Mouse (Mus musculus) stomach, embryonic 16.5 days (tissue): Measurements from ENCODE around the gene Rbm17. TPM values are rescaled to one million over a fixed set of nuclear protein-coding genes. Genes with fewer than 3 reads are reported as not detected.

Experiments used
- ATAC-seq: fragments of 200-750 bp; cut with Nextera tagmentation; 2 replicates; pipeline ENCODE4 v1.8.0; 2017; ENCODE audit warnings: moderate number of reproducible peaks, moderate TSS enrichment; ENCODE audit not compliant: insufficient read depth, low FRiP score
- H3K27ac ChIP-seq: fragments of 300-500 bp; sonication (generic); 2 replicates; pipeline ENCODE4 v1.5.1; 2014; ENCODE audit warnings: low read length
- H3K27me3 ChIP-seq: fragments of 300-500 bp; sonication (generic); 2 replicates; pipeline ENCODE4 v1.6.1; 2014; ENCODE audit warnings: low read length, control low read depth, mixed read lengths; ENCODE audit not compliant: control insufficient read depth, insufficient read depth
- H3K36me3 ChIP-seq: fragments of 300-500 bp; sonication (generic); 2 replicates; pipeline ENCODE4 v1.6.1; 2014; ENCODE audit warnings: low read length; ENCODE audit not compliant: control insufficient read depth, insufficient read depth
- H3K4me1 ChIP-seq: fragments of 300-500 bp; sonication (generic); 2 replicates; pipeline ENCODE4 v1.6.1; 2014; ENCODE audit warnings: low read length, control low read depth, mixed read lengths; ENCODE audit not compliant: control insufficient read depth, insufficient read depth
- H3K4me2 ChIP-seq: fragments of 300-500 bp; sonication (generic); 2 replicates; pipeline ENCODE4 v1.6.1; 2014; ENCODE audit warnings: low read depth, low read length, mixed read lengths
- H3K4me3 ChIP-seq: fragments of 300-500 bp; sonication (generic); replicated peaks from 2 replicates; pipeline ENCODE4 v1.5.1; 2014; ENCODE audit warnings: mild to moderate bottlenecking, low read length
- H3K9ac ChIP-seq: fragments of 300-500 bp; sonication (generic); 2 replicates; pipeline ENCODE4 v1.6.1; 2014; ENCODE audit warnings: low read length
- H3K9me3 ChIP-seq: fragments of 300-500 bp; sonication (generic); replicated peaks from 2 replicates; pipeline ENCODE4 v1.6.1; 2016; ENCODE audit warnings: low read length, control low read depth; ENCODE audit not compliant: control insufficient read depth
- WGBS: fragments of 180-500 bp; shearing (Covaris S2); extraction: QIAGEN DNeasy Blood & Tissue Kit; methylation state at CpG from one replicate; pipeline ENCODE4 v1.1.7; 2014; 5-methylcytosine and 5-hydroxymethylcytosine counted together
- polyA plus RNA-seq: library from polyadenylated mRNA; unstranded; fragments of >200 nt; fragmentation: Nextera tagmentation; extraction: Ambion mirVana; gene quantifications from 2 replicates; pipeline ENCODE4 v1.2.1, GENCODE M21; 2015

The Rbm17 gene
- polyA plus RNA-seq, 1 experiment from 2014 or later = 121 TPM

DNA sequence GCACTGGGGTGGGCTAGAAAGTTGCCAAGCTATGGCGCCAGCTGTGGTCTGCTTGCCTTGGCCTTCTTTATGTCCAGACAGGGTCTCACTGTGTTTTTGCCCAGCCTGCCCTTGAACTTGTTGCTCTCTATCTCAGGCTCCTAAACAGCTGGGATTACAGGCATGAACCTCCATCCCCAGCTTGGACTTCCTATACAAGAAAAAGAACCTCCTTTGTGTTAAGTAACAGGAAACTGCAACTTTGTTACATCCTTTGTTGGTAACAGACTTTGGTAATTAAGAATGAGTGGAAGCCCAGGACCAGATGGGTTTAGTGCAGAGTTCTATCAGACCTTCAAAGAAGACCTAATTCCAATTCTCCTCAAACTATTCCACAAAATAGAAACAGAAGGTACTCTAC, 30.3 kb downstream of the Rbm17 start:
- H3K27me3 ChIP-seq = no peaks in the 10 kb centered on the region
- H3K27ac ChIP-seq = no peak overlapping the region
- no peak overlapping the region for H3K9ac ChIP-seq
- WGBS = 88% methylated on average over 1 of the region's 1 CpGs
- no peaks in the 10 kb centered on the region for H3K4me1 ChIP-seq
- no peak overlapping the region for H3K4me3 ChIP-seq
- no peak overlapping the region for H3K4me2 ChIP-seq
- H3K36me3 ChIP-seq = no peaks in the 10 kb centered on the region
- no peak for ATAC-seq
- no peaks in the 10 kb centered on the region for H3K9me3 ChIP-seq

GRCm38 (mm10) chr2:11571004-11571535, 32.9 kb downstream of the Rbm17 start:
- no peaks in the 10 kb centered on the region for H3K27me3 ChIP-seq
- no peak overlapping the region for H3K27ac ChIP-seq
- no peak overlapping the region for H3K9ac ChIP-seq
- no peak overlapping the region for H3K4me3 ChIP-seq
- no peaks in the 10 kb centered on the region for H3K4me1 ChIP-seq
- no peaks in the 10 kb centered on the region for H3K36me3 ChIP-seq
- 54% methylated on average over 6 of the region's 6 CpGs for WGBS
- ATAC-seq = no peak
- no peaks in the 10 kb centered on the region for H3K9me3 ChIP-seq
- H3K4me2 ChIP-seq = no peak overlapping the region

DNA sequence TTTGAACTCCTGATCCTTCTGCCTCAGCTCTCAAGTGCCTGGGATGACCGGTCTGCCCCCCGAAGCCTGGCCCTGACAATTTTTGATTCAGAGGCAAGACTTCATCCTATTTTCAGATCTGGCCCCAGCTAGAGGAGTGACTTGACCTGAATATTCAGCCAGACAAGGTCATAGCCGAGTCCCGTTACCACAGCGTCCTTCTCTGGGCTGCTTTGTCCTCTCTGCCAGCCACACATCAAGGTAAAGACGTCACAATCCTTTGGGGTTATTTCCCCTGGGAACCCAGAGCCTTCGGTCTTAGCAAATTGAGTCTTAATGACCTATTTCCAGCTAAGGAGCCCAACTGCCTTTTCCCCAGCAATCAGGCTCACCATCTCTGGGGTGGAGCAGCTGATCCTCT, 35.5 kb downstream of the Rbm17 start:
- Histone ChIP-seq H3K4me3 (no peak overlapping the region), H3K9ac (no peak overlapping the region), H3K36me3 (no peaks in the 10 kb centered on the region), H3K27me3 (no peaks in the 10 kb centered on the region), H3K4me1 (no peaks in the 10 kb centered on the region), H3K4me2 (no peak overlapping the region), H3K27ac (no peak overlapping the region), H3K9me3 (no peaks in the 10 kb centered on the region)
- no peak for ATAC-seq
- 84% methylated on average over 7 of the region's 7 CpGs for WGBS

- no peak overlapping the region for H3K27ac ChIP-seq
- H3K4me2 ChIP-seq = no peak overlapping the region
- H3K36me3 ChIP-seq = no peaks in the 10 kb centered on the region
- H3K9ac ChIP-seq = no peak overlapping the region
- 60% methylated on average over 4 of the region's 4 CpGs for WGBS
- ATAC-seq = no peak
- H3K4me1 ChIP-seq = no peaks in the 10 kb centered on the region
- no peaks in the 10 kb centered on the region for H3K27me3 ChIP-seq
- H3K9me3 ChIP-seq = no peaks in the 10 kb centered on the region
- H3K4me3 ChIP-seq = no peak overlapping the region
Observed at GRCm38 (mm10) chr2:11567781-11568362, 36.1 kb downstream of the Rbm17 start.

DNA sequence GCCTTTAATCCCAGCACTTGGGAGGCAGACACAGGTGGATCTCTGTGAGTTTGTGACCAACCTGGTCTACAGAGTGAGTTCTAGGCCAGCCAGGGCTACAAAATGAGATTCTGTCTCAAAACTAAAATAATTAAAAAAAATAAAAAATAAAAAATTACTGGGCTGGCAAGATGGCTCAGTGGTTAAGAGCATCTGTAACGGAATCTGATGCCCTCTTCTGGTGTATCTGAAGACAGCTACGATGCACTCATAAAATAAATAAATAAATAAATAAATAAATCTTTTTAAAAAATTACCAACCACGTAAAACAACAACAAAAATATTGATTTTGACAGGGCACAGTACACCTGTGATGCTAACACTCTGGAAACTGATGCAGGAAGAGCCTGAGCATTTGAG, 37.1 kb downstream of the Rbm17 start:
- no peaks in the 10 kb centered on the region for H3K27me3 ChIP-seq
- no peak overlapping the region for H3K9ac ChIP-seq
- H3K4me3 ChIP-seq = no peak overlapping the region
- no peaks in the 10 kb centered on the region for H3K36me3 ChIP-seq
- H3K4me1 ChIP-seq = no peaks in the 10 kb centered on the region
- WGBS = 90% methylated on average over 3 of the region's 3 CpGs
- H3K9me3 ChIP-seq = no peaks in the 10 kb centered on the region
- ATAC-seq = no peak
- no peak overlapping the region for H3K27ac ChIP-seq
- no peak overlapping the region for H3K4me2 ChIP-seq

DNA sequence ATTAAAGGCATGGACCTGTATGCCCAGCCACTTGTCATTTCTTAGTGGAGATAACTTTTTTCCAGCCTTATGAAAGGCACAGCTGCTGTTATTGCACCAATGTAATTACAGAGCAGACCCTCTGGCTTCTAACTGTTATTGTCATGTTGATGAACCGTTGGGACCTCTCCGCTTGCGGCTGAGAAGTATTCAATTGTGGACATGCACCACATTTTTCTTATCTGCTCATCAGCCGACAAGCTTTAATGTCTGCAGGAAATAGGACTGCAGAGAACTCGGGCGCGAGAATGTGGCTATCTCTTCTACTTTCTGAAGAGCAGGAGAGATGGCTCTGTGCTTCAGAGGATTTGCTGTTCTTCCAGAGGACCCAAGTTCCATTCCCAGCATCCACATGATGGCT, 37.7 kb downstream of the Rbm17 start:
- Histone ChIP-seq H3K4me1 (no peaks in the 10 kb centered on the region), H3K4me2 (no peak overlapping the region), H3K9me3 (no peaks in the 10 kb centered on the region), H3K4me3 (no peak overlapping the region), H3K36me3 (no peaks in the 10 kb centered on the region), H3K27ac (no peak overlapping the region), H3K9ac (no peak overlapping the region), H3K27me3 (no peaks in the 10 kb centered on the region)
- ATAC-seq = no peak
- 76% methylated on average over 7 of the region's 7 CpGs for WGBS

GRCm38 (mm10) chr2:11564768-11565167, 39.2 kb downstream of the Rbm17 start:
- no peaks in the 10 kb centered on the region for H3K27me3 ChIP-seq
- no peak overlapping the region for H3K27ac ChIP-seq
- no peak overlapping the region for H3K4me3 ChIP-seq
- no peak overlapping the region for H3K9ac ChIP-seq
- H3K9me3 ChIP-seq = no peaks in the 10 kb centered on the region
- no peak for ATAC-seq
- no peak overlapping the region for H3K4me2 ChIP-seq
- WGBS = 80% methylated on average over 6 of the region's 6 CpGs
- H3K36me3 ChIP-seq = no peaks in the 10 kb centered on the region
- H3K4me1 ChIP-seq = no peaks in the 10 kb centered on the region

GRCm38 (mm10) chr2:11563256-11563655, 40.7 kb downstream of the Rbm17 start:
- no peaks in the 10 kb centered on the region for H3K4me1 ChIP-seq
- no peaks in the 10 kb centered on the region for H3K27me3 ChIP-seq
- no peak overlapping the region for H3K27ac ChIP-seq
- no peak overlapping the region for H3K4me2 ChIP-seq
- H3K4me3 ChIP-seq = no peak overlapping the region
- H3K9ac ChIP-seq = no peak overlapping the region
- H3K36me3 ChIP-seq = no peaks in the 10 kb centered on the region
- 89% methylated on average over 17 of the region's 17 CpGs for WGBS
- no peak for ATAC-seq
- H3K9me3 ChIP-seq = no peaks in the 10 kb centered on the region

DNA sequence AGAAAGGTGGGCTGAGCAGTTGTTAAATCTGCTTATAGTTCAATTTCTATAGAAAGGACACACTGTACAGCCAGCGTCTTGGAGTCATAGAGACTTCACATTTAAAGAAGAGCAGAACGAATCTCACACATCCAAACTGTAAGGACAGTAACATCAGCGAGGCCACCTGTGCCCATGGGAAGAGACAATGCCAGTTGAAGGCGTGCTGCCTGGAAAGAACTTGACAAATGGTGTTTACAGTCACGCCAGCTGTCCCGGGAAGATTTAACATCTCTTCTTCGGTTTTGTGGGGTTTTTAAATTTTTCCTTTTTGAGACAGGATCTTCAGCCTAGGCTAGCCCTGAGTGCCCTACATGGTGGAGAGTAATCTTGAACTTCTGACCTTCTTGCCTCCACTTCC, 45.3 kb downstream of the Rbm17 start:
- 71% methylated on average over 7 of the region's 7 CpGs for WGBS
- no peaks in the 10 kb centered on the region for H3K36me3 ChIP-seq
- no peaks in the 10 kb centered on the region for H3K27me3 ChIP-seq
- no peak overlapping the region for H3K4me2 ChIP-seq
- H3K4me1 ChIP-seq = no peaks in the 10 kb centered on the region
- no peaks in the 10 kb centered on the region for H3K9me3 ChIP-seq
- ATAC-seq = no peak
- no peak overlapping the region for H3K4me3 ChIP-seq
- H3K27ac ChIP-seq = no peak overlapping the region
- H3K9ac ChIP-seq = no peak overlapping the region
